Mouse (Mus musculus) heart, postnatal 0 days (tissue): Measurements from ENCODE around the gene 4931428L18Rik.

Source experiments
- CTCF ChIP-seq: IDR thresholded peaks from 2 replicates; pipeline ENCODE4 v1.5.1; 2016; ENCODE audit warnings: antibody characterized with exemption, control low read depth, low read depth
- EP300 ChIP-seq: IDR thresholded peaks from 2 replicates; pipeline ENCODE4 v1.6.1; 2016; ENCODE audit warnings: antibody characterized with exemption, low read depth

DNA sequence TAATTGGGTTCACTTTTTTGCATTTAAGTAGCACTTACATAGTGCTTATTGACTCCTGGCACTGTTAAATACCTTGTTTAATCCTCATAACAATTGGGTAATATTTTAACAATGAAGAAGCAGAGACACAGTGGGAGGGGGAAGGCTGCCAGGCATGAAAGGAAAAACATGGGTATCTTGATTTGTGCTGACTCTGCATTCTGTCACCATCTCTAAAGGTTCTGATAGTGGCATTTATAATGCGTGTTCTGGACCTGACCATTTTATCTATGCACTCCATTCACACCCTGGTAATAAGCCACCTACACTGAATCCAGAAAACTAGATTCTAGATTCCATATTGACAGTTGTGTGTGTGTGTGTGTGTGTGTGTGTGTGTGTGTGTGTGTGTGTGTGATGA, 26.9 kb downstream of the 4931428L18Rik start:
- TF ChIP-seq CTCF, result no peak
- no peak for TF ChIP-seq EP300
